Mouse (Mus musculus): Measurements from ENCODE around the gene Slc7a15. TPM values are rescaled to one million over a fixed set of nuclear protein-coding genes. Genes with fewer than 3 reads are reported as not detected.
"Not testable (repeated sequence)": the region's sequence is repeated elsewhere in the genome, so short reads cannot be mapped to it uniquely, and the experiment has no call there.

The Slc7a15 gene
- total RNA-seq (2014; fragmentation: Nextera tagmentation) = not detected in 2 replicates
- not detected in 2 replicates for total RNA-seq (2017)

GRCm38 (mm10) chr12:8598966-8599365 is at the start of gene Slc7a15:
Slc7a15 (minus strand) TSS chr12:8599066.
- ATAC-seq (replicated peaks; ENCODE audit: poor library complexity, severe bottlenecking) = not testable (repeated sequence)

GRCm38 (mm10) chr12:8648211-8648610 is 49.3 kb upstream of the Slc7a15 start:
- not testable (repeated sequence) for ATAC-seq (replicated peaks; ENCODE audit: poor library complexity, severe bottlenecking)

GRCm38 (mm10) chr12:8641425-8641735 is 42.5 kb upstream of the Slc7a15 start:
- ATAC-seq (replicated peaks; ENCODE audit: poor library complexity, severe bottlenecking) = no peak

- ATAC-seq (replicated peaks; ENCODE audit: poor library complexity, severe bottlenecking) = peak; percentile 95
These were observed 42.0 kb upstream of the Slc7a15 start for GRCm38 (mm10) chr12:8640711-8641424.

GRCm38 (mm10) chr12:8640186-8640585 is 41.3 kb upstream of the Slc7a15 start:
- ATAC-seq (replicated peaks; ENCODE audit: poor library complexity, severe bottlenecking) = not testable (repeated sequence)

GRCm38 (mm10) chr12:8638411-8639087 is 39.7 kb upstream of the Slc7a15 start:
- ATAC-seq (replicated peaks; ENCODE audit: poor library complexity, severe bottlenecking) = peak; percentile 66

GRCm38 (mm10) chr12:8636945-8637344 is 38.1 kb upstream of the Slc7a15 start:
- peak; percentile 70 for ATAC-seq (replicated peaks; ENCODE audit: poor library complexity, severe bottlenecking)

- 0 out of 2 replicates have a peak, but pooled peaks have one; percentile 20 for ATAC-seq (replicated peaks; ENCODE audit: poor library complexity, severe bottlenecking)
These were observed 36.7 kb upstream of the Slc7a15 start for GRCm38 (mm10) chr12:8635546-8635945.

GRCm38 (mm10) chr12:8634306-8634705 is 35.4 kb upstream of the Slc7a15 start:
- ATAC-seq (replicated peaks; ENCODE audit: poor library complexity, severe bottlenecking) = no peak

- ATAC-seq (replicated peaks; ENCODE audit: poor library complexity, severe bottlenecking) = no peak
These were observed 34.0 kb upstream of the Slc7a15 start for GRCm38 (mm10) chr12:8632737-8633365.

GRCm38 (mm10) chr12:8631691-8632090 is 32.8 kb upstream of the Slc7a15 start:
- no peak for ATAC-seq (replicated peaks; ENCODE audit: poor library complexity, severe bottlenecking)

GRCm38 (mm10) chr12:8629537-8629936 is 30.7 kb upstream of the Slc7a15 start:
- ATAC-seq (replicated peaks; ENCODE audit: poor library complexity, severe bottlenecking) = no peak

GRCm38 (mm10) chr12:8620678-8621018 is 21.8 kb upstream of the Slc7a15 start:
- no peak for ATAC-seq (replicated peaks; ENCODE audit: poor library complexity, severe bottlenecking)

GRCm38 (mm10) chr12:8619827-8620677 is 21.2 kb upstream of the Slc7a15 start:
- ATAC-seq (replicated peaks; ENCODE audit: poor library complexity, severe bottlenecking) = peak; percentile 44; the same call in 1 of the 2 replicates

- ATAC-seq (replicated peaks; ENCODE audit: poor library complexity, severe bottlenecking) = no peak
These were observed 19.4 kb upstream of the Slc7a15 start for GRCm38 (mm10) chr12:8618271-8618670.

- no peak for ATAC-seq (replicated peaks; ENCODE audit: poor library complexity, severe bottlenecking)
These were observed 10.2 kb upstream of the Slc7a15 start for GRCm38 (mm10) chr12:8609070-8609469.

GRCm38 (mm10) chr12:8595611-8596010 is 3.3 kb downstream of the Slc7a15 start:
- no peak for ATAC-seq (replicated peaks; ENCODE audit: poor library complexity, severe bottlenecking)

- not testable (repeated sequence) for ATAC-seq (replicated peaks; ENCODE audit: poor library complexity, severe bottlenecking)
These were observed 7.5 kb downstream of the Slc7a15 start for GRCm38 (mm10) chr12:8591326-8591725.

- no peak for ATAC-seq (replicated peaks; ENCODE audit: poor library complexity, severe bottlenecking)
These were observed 25.5 kb downstream of the Slc7a15 start for GRCm38 (mm10) chr12:8573405-8573804.

GRCm38 (mm10) chr12:8571903-8572341 is 26.9 kb downstream of the Slc7a15 start:
- not testable (repeated sequence) for ATAC-seq (replicated peaks; ENCODE audit: poor library complexity, severe bottlenecking)

Data from granulocyte monocyte progenitor cell, adult 5-6 weeks (primary cell).